Mouse (Mus musculus): ENCODE results near the gene Hpse. TPM values are rescaled to one million over a fixed set of nuclear protein-coding genes. Genes with fewer than 3 reads are reported as not detected.

Hpse gene
- total RNA-seq (2018; cell fraction: chromatin; rRNA removed) = 100 to 1,000 TPM in 13 of 26 experiments, 10 to 100 TPM in 13; 19.8 to 230 (median 104) TPM
- 100 to 1,000 TPM; 145 to 531 (median 301) TPM for total RNA-seq (2018; cell fraction: cytosol; rRNA removed)
- 100 to 1,000 TPM in 25 of 26 experiments, 10 to 100 TPM in 1; 90.3 to 549 (median 285) TPM for total RNA-seq (2018; cell fraction: nucleus; rRNA removed)
- polyA plus RNA-seq (2018) = 120 to 460 TPM (median 276 TPM) in 3 replicates

- Histone ChIP-seq H3K27ac (peak within 1 kb of the TSS; percentile 67), H3K4me3 (ENCODE audit: inconsistent target) (peak within 1 kb of the TSS; percentile 83), H3K79me2 (ENCODE audit: inconsistent target) (peaks cover 48% of the 10 kb centered on the region), H3K36me3 (ENCODE audit: inconsistent target) (peaks cover 14% of the 10 kb centered on the region)
- WGBS (ENCODE audit: missing documents) = 4% methylated on average over 42 of the region's 56 CpGs
Observed at GRCm38 (mm10) chr5:100719235-100720088, at the start of gene Hpse. TSS of gene Hpse (minus strand) at chr5:100719716.

GRCm38 (mm10) chr5:100766026-100766425 is 46.5 kb upstream of the Hpse start:
- Histone ChIP-seq H3K79me2 (ENCODE audit: inconsistent target) (no peaks in the 10 kb centered on the region), H3K27ac (no peak overlapping the region), H3K36me3 (ENCODE audit: inconsistent target) (peaks cover 27% of the 10 kb centered on the region), H3K4me3 (ENCODE audit: inconsistent target) (no peak overlapping the region)
- 91% methylated on average over 7 of the region's 7 CpGs for WGBS (ENCODE audit: missing documents)

GRCm38 (mm10) chr5:100761736-100762135 is 42.2 kb upstream of the Hpse start:
- Histone ChIP-seq H3K79me2 (ENCODE audit: inconsistent target) (no peaks in the 10 kb centered on the region), H3K4me3 (ENCODE audit: inconsistent target) (no peak overlapping the region), H3K27ac (no peak overlapping the region), H3K36me3 (ENCODE audit: inconsistent target) (peaks cover 4% of the 10 kb centered on the region)
- WGBS (ENCODE audit: missing documents) = 93% methylated on average over 7 of the region's 7 CpGs

GRCm38 (mm10) chr5:100760049-100760663 is 40.6 kb upstream of the Hpse start:
- Histone ChIP-seq H3K27ac (no peak overlapping the region), H3K36me3 (ENCODE audit: inconsistent target) (peaks cover 4% of the 10 kb centered on the region; the same call in 1 of the 2 replicates), H3K79me2 (ENCODE audit: inconsistent target) (no peaks in the 10 kb centered on the region), H3K4me3 (ENCODE audit: inconsistent target) (no peak overlapping the region)
- 93% methylated on average over 10 of the region's 10 CpGs for WGBS (ENCODE audit: missing documents)

- 96% methylated on average over 5 of the region's 5 CpGs for WGBS (ENCODE audit: missing documents)
- Histone ChIP-seq H3K79me2 (ENCODE audit: inconsistent target) (no peaks in the 10 kb centered on the region), H3K36me3 (ENCODE audit: inconsistent target) (no peaks in the 10 kb centered on the region), H3K27ac (no peak overlapping the region), H3K4me3 (ENCODE audit: inconsistent target) (no peak overlapping the region)
Observed at GRCm38 (mm10) chr5:100758121-100758520, 38.6 kb upstream of the Hpse start.

- no peak overlapping the region for H3K27ac ChIP-seq
- 55% methylated on average over 7 of the region's 7 CpGs for WGBS (ENCODE audit: missing documents)
- H3K36me3 ChIP-seq (ENCODE audit: inconsistent target) = no peaks in the 10 kb centered on the region
- H3K79me2 ChIP-seq (ENCODE audit: inconsistent target) = no peaks in the 10 kb centered on the region
- H3K4me3 ChIP-seq (ENCODE audit: inconsistent target) = no peak overlapping the region
Observed at GRCm38 (mm10) chr5:100753407-100753806, 33.9 kb upstream of the Hpse start.

- Histone ChIP-seq H3K27ac (no peak overlapping the region), H3K4me3 (ENCODE audit: inconsistent target) (no peak overlapping the region), H3K79me2 (ENCODE audit: inconsistent target) (no peaks in the 10 kb centered on the region), H3K36me3 (ENCODE audit: inconsistent target) (no peaks in the 10 kb centered on the region)
- WGBS (ENCODE audit: missing documents) = 69% methylated on average over 4 of the region's 4 CpGs
Observed at GRCm38 (mm10) chr5:100751655-100752054, 32.1 kb upstream of the Hpse start.

- H3K27ac ChIP-seq = peak overlapping the region; percentile 76
- WGBS (ENCODE audit: missing documents) = 14% methylated on average over 10 of the region's 10 CpGs
- no peaks in the 10 kb centered on the region for H3K36me3 ChIP-seq (ENCODE audit: inconsistent target)
- H3K79me2 ChIP-seq (ENCODE audit: inconsistent target) = no peaks in the 10 kb centered on the region
- H3K4me3 ChIP-seq (ENCODE audit: inconsistent target) = no peak overlapping the region
Observed at GRCm38 (mm10) chr5:100750617-100751255, 31.2 kb upstream of the Hpse start.

- no peaks in the 10 kb centered on the region for H3K36me3 ChIP-seq (ENCODE audit: inconsistent target)
- WGBS (ENCODE audit: missing documents) = 94% methylated on average over 7 of the region's 8 CpGs
- H3K27ac ChIP-seq = no peak overlapping the region
- H3K4me3 ChIP-seq (ENCODE audit: inconsistent target) = no peak overlapping the region
- H3K79me2 ChIP-seq (ENCODE audit: inconsistent target) = no peaks in the 10 kb centered on the region
Observed at GRCm38 (mm10) chr5:100738802-100739201, 19.3 kb upstream of the Hpse start.

GRCm38 (mm10) chr5:100736919-100737318 is 17.4 kb upstream of the Hpse start:
- no peak overlapping the region for H3K4me3 ChIP-seq (ENCODE audit: inconsistent target)
- H3K79me2 ChIP-seq (ENCODE audit: inconsistent target) = no peaks in the 10 kb centered on the region
- H3K27ac ChIP-seq = no peak overlapping the region
- WGBS (ENCODE audit: missing documents) = 90% methylated on average over 7 of the region's 8 CpGs
- H3K36me3 ChIP-seq (ENCODE audit: inconsistent target) = no peaks in the 10 kb centered on the region

GRCm38 (mm10) chr5:100734535-100734934 is 15.0 kb upstream of the Hpse start:
- Histone ChIP-seq H3K36me3 (ENCODE audit: inconsistent target) (no peaks in the 10 kb centered on the region), H3K27ac (no peak overlapping the region), H3K79me2 (ENCODE audit: inconsistent target) (no peaks in the 10 kb centered on the region), H3K4me3 (ENCODE audit: inconsistent target) (no peak overlapping the region)
- 88% methylated on average over 4 of the region's 4 CpGs for WGBS (ENCODE audit: missing documents)

GRCm38 (mm10) chr5:100728757-100729156 is 9.2 kb upstream of the Hpse start:
- Histone ChIP-seq H3K36me3 (ENCODE audit: inconsistent target) (no peaks in the 10 kb centered on the region), H3K27ac (0 out of 2 replicates have a peak overlapping the region, but pooled peaks have one; percentile 21), H3K4me3 (ENCODE audit: inconsistent target) (peak overlapping the region; percentile 5; the same call in 1 of the 2 replicates), H3K79me2 (ENCODE audit: inconsistent target) (no peaks in the 10 kb centered on the region)
- 5% methylated on average over 12 of the region's 13 CpGs for WGBS (ENCODE audit: missing documents)

GRCm38 (mm10) chr5:100726001-100726400 is 6.5 kb upstream of the Hpse start:
- WGBS (ENCODE audit: missing documents) = 51% methylated on average over 4 of the region's 4 CpGs
- Histone ChIP-seq H3K36me3 (ENCODE audit: inconsistent target) (no peaks in the 10 kb centered on the region), H3K4me3 (ENCODE audit: inconsistent target) (no peak overlapping the region), H3K79me2 (ENCODE audit: inconsistent target) (no peaks in the 10 kb centered on the region), H3K27ac (no peak overlapping the region)

GRCm38 (mm10) chr5:100716762-100717161 is 2.8 kb downstream of the Hpse start:
- WGBS (ENCODE audit: missing documents) = 64% methylated on average over 13 of the region's 15 CpGs
- Histone ChIP-seq H3K79me2 (ENCODE audit: inconsistent target) (peaks cover 75% of the 10 kb centered on the region), H3K36me3 (ENCODE audit: inconsistent target) (peaks cover 17% of the 10 kb centered on the region), H3K27ac (peak overlapping the region; percentile 40), H3K4me3 (ENCODE audit: inconsistent target) (peak overlapping the region; percentile 83; the same call in 1 of the 2 replicates)
